Mouse (Mus musculus) ovary, adult 2 months (tissue): Measurements from ENCODE around the gene Cyp2t4. TPM values are rescaled to one million over a fixed set of nuclear protein-coding genes. Genes with fewer than 3 reads are reported as not detected.

ENCODE experiments used
- polyA plus RNA-seq: library from polyadenylated mRNA; depleted of rRNA; stranded (reverse); fragments of >200 nt; gene quantifications from 2 replicates; pipeline ENCODE4 v1.2.3, GENCODE M21; 2012; rRNA removed

The Cyp2t4 gene
- not detected in 2 replicates for polyA plus RNA-seq

GRCm38 (mm10) chr7:27153205-27153764 lies at the start of gene Cyp2t4:
Cyp2t4 (plus strand) TSS chr7:27153714.

DNA sequence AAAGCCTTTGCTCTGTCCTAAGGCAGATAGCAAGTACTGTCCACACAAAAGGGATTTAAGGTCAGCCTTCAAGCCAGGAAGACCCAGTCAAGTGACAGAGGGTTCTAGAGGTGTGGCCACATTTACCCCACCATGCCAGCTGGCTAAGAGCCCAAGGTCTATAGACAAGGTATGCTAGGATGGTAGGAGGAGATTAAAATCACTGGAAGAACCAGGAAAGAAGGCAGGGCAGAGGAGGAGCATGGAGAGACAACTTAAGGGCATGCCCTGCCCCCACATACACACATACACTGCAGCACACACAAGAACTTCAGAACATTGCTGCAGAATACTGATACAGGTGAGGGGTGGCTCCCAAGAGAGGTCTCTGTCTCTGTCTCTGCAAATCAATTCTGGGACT lies 33.8 kb upstream of the Cyp2t4 start, which contains the start of gene Cyp2f2:
Cyp2f2 (plus strand) TSS at position 234 of the 400 bp plus-strand sequence.

GRCm38 (mm10) chr7:27166614-27167474 lies 13.3 kb downstream of the Cyp2t4 start, which contains the start of gene Egln2:
Egln2 (minus strand) TSS chr7:27166802.

DNA sequence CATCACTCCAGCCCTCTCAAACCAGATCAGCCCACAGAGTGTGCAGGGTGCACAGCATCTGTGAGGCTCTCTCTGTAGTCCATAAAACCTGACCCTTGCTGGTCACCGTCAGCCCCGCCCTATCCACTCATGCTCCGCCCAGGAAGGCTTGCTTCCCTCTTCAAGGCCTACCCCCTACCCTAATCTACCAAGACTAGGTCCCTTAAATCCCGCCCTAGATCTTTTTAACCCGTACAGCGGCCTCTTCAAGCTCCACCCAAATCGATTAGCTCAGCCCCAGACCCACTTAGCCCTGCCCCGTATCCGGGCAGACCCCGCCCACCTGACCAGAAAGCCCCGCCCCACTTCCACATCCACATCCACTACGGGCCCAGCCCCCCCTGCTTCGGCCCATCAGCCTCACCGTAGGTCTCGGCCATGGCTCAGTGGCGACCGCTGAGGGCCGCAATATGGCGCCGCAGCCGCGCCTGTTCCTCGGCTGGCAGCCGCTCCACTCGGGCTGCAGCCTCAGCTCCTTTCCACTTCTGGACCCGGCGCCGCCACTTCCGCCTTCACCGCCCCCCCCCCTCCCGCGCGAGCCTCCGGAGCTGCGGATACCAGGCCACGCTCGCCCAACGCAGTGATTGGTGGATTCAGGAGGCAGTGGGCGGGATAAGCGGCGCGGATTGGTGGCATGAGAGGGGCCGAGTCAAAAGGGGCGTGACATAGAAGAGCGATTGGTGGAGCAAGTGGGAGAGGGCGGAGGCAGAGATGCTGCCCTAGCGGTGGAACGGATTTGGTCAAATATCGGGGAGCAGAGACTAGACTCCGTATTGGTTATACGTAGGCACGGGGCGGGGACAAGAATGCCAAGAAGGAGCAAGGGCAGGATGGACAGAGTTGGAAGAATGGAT lies 25.1 kb downstream of the Cyp2t4 start, which contains the start of gene Rab4b:
Rab4b (minus strand) TSS at position 573 of the 893 bp plus-strand sequence.

GRCm38 (mm10) chr7:27180837-27181695 lies 27.6 kb downstream of the Cyp2t4 start, which contains the start of the genes Gm21983 and Mia:
Gm21983 (minus strand) TSS chr7:27181086.
Mia (minus strand) TSS chr7:27181157.

DNA sequence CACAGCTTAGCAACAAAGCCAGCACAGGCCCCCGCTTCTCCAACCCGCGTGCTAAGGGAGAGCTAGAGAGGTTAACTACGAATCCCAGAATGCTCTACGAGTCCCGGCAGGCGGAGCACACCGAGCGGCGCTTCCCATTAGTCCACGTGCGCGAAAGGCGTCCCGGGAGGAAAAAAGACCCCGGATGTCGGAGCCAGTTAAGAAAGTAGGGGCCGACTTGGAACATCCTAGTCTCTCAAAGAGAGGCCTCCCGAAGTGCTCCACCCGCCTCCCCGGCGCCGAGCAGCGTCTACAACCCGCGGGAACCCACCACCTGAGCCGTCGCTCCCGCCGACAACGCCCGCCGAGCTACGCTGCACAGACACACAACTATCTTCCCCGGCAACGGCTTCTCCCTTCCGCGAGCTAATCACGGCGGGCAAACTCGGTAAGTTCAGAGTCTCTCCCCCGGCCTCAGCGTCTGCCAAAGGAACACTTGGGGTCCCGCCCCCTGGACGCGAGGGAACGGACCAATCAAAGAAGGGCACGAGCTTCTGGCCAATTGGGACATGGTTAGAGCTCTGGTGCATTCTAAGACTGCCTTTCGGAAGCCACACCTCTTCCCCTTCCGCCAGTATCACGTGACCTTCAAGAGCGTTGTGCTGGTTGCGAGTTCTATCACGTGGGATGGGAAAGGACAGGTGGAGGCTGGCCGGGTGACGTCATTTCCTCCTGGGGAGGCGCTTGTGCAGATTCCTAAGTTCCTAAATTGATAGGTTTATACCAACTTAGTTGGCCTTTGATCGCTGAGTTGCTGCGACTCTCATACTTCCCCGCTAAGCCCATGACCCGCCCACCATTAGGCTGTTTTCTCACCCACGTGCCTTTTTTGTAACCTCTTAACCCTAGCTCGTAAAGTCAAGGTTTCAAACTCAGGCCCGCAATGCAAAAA lies 42.4 kb downstream of the Cyp2t4 start, which contains the start of the genes BC024978 and Snrpa:
BC024978 (plus strand) TSS at position 101 of the 931 bp plus-strand sequence.
Snrpa (minus strand) TSS at position 591 of the 931 bp plus-strand sequence.

Other genes with a start within 250 kb of the Cyp2t4 start
- not detected in 2 replicates for gene Cyp2a22, start 214.3 kb upstream of the Cyp2t4 start, polyA plus RNA-seq
- gene Cyp2a12, start 124.6 kb upstream of the Cyp2t4 start, polyA plus RNA-seq: 0.08 TPM in 1 of 2 replicates, not detected in the other
- gene Cyp2f2, start 33.8 kb upstream of the Cyp2t4 start, polyA plus RNA-seq: 30.2 and 55.4 TPM in 2 replicates
- gene Egln2, start 13.1 kb downstream of the Cyp2t4 start, polyA plus RNA-seq: 130 and 148 TPM in 2 replicates
- 79.0 and 86.7 TPM in 2 replicates for gene Rab4b, start 25.2 kb downstream of the Cyp2t4 start, polyA plus RNA-seq
- not detected in 2 replicates for gene Gm21983, start 27.4 kb downstream of the Cyp2t4 start, polyA plus RNA-seq
- gene Mia, start 27.4 kb downstream of the Cyp2t4 start, polyA plus RNA-seq: 14.0 and 16.1 TPM in 2 replicates
- gene BC024978, start 42.1 kb downstream of the Cyp2t4 start, polyA plus RNA-seq: 23.2 and 27.1 TPM in 2 replicates
- 265 and 331 TPM in 2 replicates for gene Snrpa, start 42.6 kb downstream of the Cyp2t4 start, polyA plus RNA-seq
- 15.9 and 18.5 TPM in 2 replicates for gene Itpkc, start 74.9 kb downstream of the Cyp2t4 start, polyA plus RNA-seq
- 84.4 and 102 TPM in 2 replicates for gene Coq8b, start 79.3 kb downstream of the Cyp2t4 start, polyA plus RNA-seq
- gene Numbl, start 104.7 kb downstream of the Cyp2t4 start, polyA plus RNA-seq: 86.9 and 94.3 TPM in 2 replicates
- gene Ltbp4, start 184.0 kb downstream of the Cyp2t4 start, polyA plus RNA-seq: 441 and 545 TPM in 2 replicates
- gene Shkbp1, start 202.3 kb downstream of the Cyp2t4 start, polyA plus RNA-seq: 86.6 and 97.9 TPM in 2 replicates
- gene Gm20479, start 203.7 kb downstream of the Cyp2t4 start, polyA plus RNA-seq: 0.63 TPM in 1 of 2 replicates, not detected in the other